23 mouse cellular contexts compared by ENCODE assay signal in genomic region chr7:70103680-70104079, GRCm38 (mm10).
A peak's percentile ranks its signal among the peaks of the same experiment; 100 is the strongest.
DNase-seq lines count a peak whose midpoint lies in the region; ATAC-seq and TF ChIP-seq lines count a peak whose summit lies in the region.
"Had no signal": no experiment of that assay in that cellular context is flagged by ENCODE, and none has a peak within 500 bp of the region (broad histone marks: within the 10 kb centered on the region; RNA-seq: fewer than 3 reads in every experiment).

No protein-coding gene starts in this region.

- peak; percentile 48; the same call in 1 of the 2 replicates for ATAC-seq in forebrain, embryonic 11.5 days (replicated peaks; ENCODE audit: low FRiP score)
- ATAC-seq in forebrain, embryonic 15.5 days (replicated peaks): peak; percentile 62
- ATAC-seq in hindbrain, embryonic 16.5 days: no peak
- ATAC-seq in midbrain, postnatal 0 days (ENCODE audit: low FRiP score): no peak
- ATAC-seq in liver, embryonic 11.5 days (replicated peaks; ENCODE audit: low FRiP score): no peak
- ATAC-seq: intestine, embryonic 16.5 days; liver, postnatal 0 days had no signal

- peaks cover 11% of the 10 kb centered on the region; the same call in 1 of the 2 replicates for H3K4me1 ChIP-seq in forebrain, embryonic 11.5 days (replicated peaks; ENCODE audit: control insufficient read depth, insufficient read depth, low read length)
- H3K4me1 ChIP-seq in forebrain, embryonic 15.5 days: peaks cover 23% of the 10 kb centered on the region
- peaks cover 3% of the 10 kb centered on the region; the same call in 1 of the 2 replicates for H3K4me1 ChIP-seq in hindbrain, embryonic 16.5 days (ENCODE audit: control insufficient read depth, insufficient read depth, low read depth, low read length)
- no peaks in the 10 kb centered on the region for H3K4me1 ChIP-seq in midbrain, postnatal 0 days (ENCODE audit: insufficient read depth, low read length)
- H3K4me1 ChIP-seq in liver, embryonic 11.5 days (replicated peaks; ENCODE audit: control insufficient read depth, insufficient read depth, low read length): no peaks in the 10 kb centered on the region
- H3K4me1 ChIP-seq: heart, embryonic 15.5 days had no signal

- no peak overlapping the region for H3K4me2 ChIP-seq in forebrain, embryonic 11.5 days (ENCODE audit: low read depth, low read length, severe bottlenecking)
- H3K4me2 ChIP-seq in forebrain, embryonic 15.5 days (replicated peaks): peak overlapping the region; percentile 29
- H3K4me2 ChIP-seq in hindbrain, embryonic 16.5 days (ENCODE audit: low read length): peak overlapping the region; percentile 38
- no peak overlapping the region for H3K4me2 ChIP-seq in midbrain, postnatal 0 days (ENCODE audit: low read depth, low read length, poor library complexity, severe bottlenecking)
- H3K4me2 ChIP-seq in liver, embryonic 11.5 days: no peak overlapping the region
- H3K4me2 ChIP-seq: heart, embryonic 15.5 days had no signal

- no peak overlapping the region for H3K9ac ChIP-seq in forebrain, embryonic 11.5 days (ENCODE audit: low read length)
- no peak overlapping the region for H3K9ac ChIP-seq in forebrain, embryonic 15.5 days (replicated peaks)
- H3K9ac ChIP-seq in hindbrain, embryonic 16.5 days (ENCODE audit: low read depth, low read length): no peak overlapping the region
- H3K9ac ChIP-seq in midbrain, postnatal 0 days (replicated peaks; ENCODE audit: low read length, poor library complexity, severe bottlenecking): no peak overlapping the region
- no peak overlapping the region for H3K9ac ChIP-seq in liver, embryonic 11.5 days (ENCODE audit: low read depth, low read length)
- H3K9ac ChIP-seq: heart, embryonic 15.5 days; liver, postnatal 0 days had no signal

- DNase-seq in forebrain, embryonic 11.5 days (ENCODE audit: low spot score): no peak
- DNase-seq in midbrain, postnatal 0 days (ENCODE audit: low spot score): peak; percentile 24
- no peak for DNase-seq in thymus, adult 18-20 months
- no peak for DNase-seq in liver, embryonic 11.5 days (ENCODE audit: low spot score)
- no peak for DNase-seq in urinary bladder, postnatal 25 days (ENCODE audit: low spot score)
- DNase-seq: adrenal gland, postnatal 36 days; cerebellum, adult 2 months; gastrocnemius, postnatal 14 days; heart, adult 2 months; heart, postnatal 4 days; left cerebral cortex, postnatal 4 days; liver; liver, postnatal 0 days; lung, postnatal 10 days; retina, postnatal 1 day; thymus, postnatal 14 days had no signal

- no peaks in the 10 kb centered on the region for H3K36me3 ChIP-seq in forebrain, embryonic 11.5 days (ENCODE audit: control insufficient read depth, insufficient read depth, low read length)
- no peaks in the 10 kb centered on the region for H3K36me3 ChIP-seq in forebrain, embryonic 15.5 days
- H3K36me3 ChIP-seq in hindbrain, embryonic 16.5 days (ENCODE audit: control insufficient read depth, insufficient read depth, low read length): no peaks in the 10 kb centered on the region
- no peaks in the 10 kb centered on the region for H3K36me3 ChIP-seq in midbrain, postnatal 0 days (ENCODE audit: insufficient read depth, low read length)
- H3K36me3 ChIP-seq in liver, embryonic 11.5 days (ENCODE audit: control insufficient read depth, insufficient read depth, low read length): no peaks in the 10 kb centered on the region
- H3K36me3 ChIP-seq: embryonic facial prominence, embryonic 10.5 days; heart, embryonic 15.5 days had no signal

- H3K27me3 ChIP-seq in forebrain, embryonic 11.5 days (ENCODE audit: control insufficient read depth, insufficient read depth, low read length): peaks cover 2% of the 10 kb centered on the region; the same call in 1 of the 2 replicates
- H3K27me3 ChIP-seq in forebrain, embryonic 15.5 days: no peaks in the 10 kb centered on the region
- H3K27me3 ChIP-seq in hindbrain, embryonic 16.5 days (replicated peaks; ENCODE audit: control insufficient read depth, insufficient read depth, low read length): no peaks in the 10 kb centered on the region
- no peaks in the 10 kb centered on the region; the same call in 1 of the 2 replicates for H3K27me3 ChIP-seq in midbrain, postnatal 0 days (ENCODE audit: insufficient read depth, low read length)
- H3K27me3 ChIP-seq in liver, embryonic 11.5 days (replicated peaks; ENCODE audit: control insufficient read depth, insufficient read depth, low read length): no peaks in the 10 kb centered on the region
- H3K27me3 ChIP-seq: heart, embryonic 15.5 days had no signal

- 53% methylated on average over 5 of the region's 5 CpGs for WGBS in forebrain, embryonic 11.5 days
- WGBS in forebrain, embryonic 15.5 days: 17% methylated on average over 5 of the region's 5 CpGs
- WGBS in hindbrain, embryonic 16.5 days: 31% methylated on average over 5 of the region's 5 CpGs
- 46% methylated on average over 5 of the region's 5 CpGs for WGBS in midbrain, postnatal 0 days
- 76% methylated on average over 5 of the region's 5 CpGs for WGBS in liver, embryonic 11.5 days

- H3K9me3 ChIP-seq in forebrain, embryonic 11.5 days (ENCODE audit: control insufficient read depth, low read length): no peaks in the 10 kb centered on the region
- no peaks in the 10 kb centered on the region for H3K9me3 ChIP-seq in forebrain, embryonic 15.5 days
- H3K9me3 ChIP-seq in hindbrain, embryonic 16.5 days (ENCODE audit: control insufficient read depth, low read length): no peaks in the 10 kb centered on the region
- H3K9me3 ChIP-seq in midbrain, postnatal 0 days (ENCODE audit: low read length): no peaks in the 10 kb centered on the region
- no peaks in the 10 kb centered on the region for H3K9me3 ChIP-seq in liver, embryonic 11.5 days (ENCODE audit: control insufficient read depth, low read length)
- H3K9me3 ChIP-seq: embryonic facial prominence, embryonic 10.5 days; heart, embryonic 15.5 days had no signal

- TF ChIP-seq CTCF in midbrain, postnatal 0 days (IDR thresholded peaks at IDR 0.05): no peak

- no peak overlapping the region for H3K4me3 ChIP-seq in forebrain, embryonic 11.5 days (ENCODE audit: low read depth, low read length)
- no peak overlapping the region for H3K4me3 ChIP-seq in forebrain, embryonic 15.5 days
- no peak overlapping the region for H3K4me3 ChIP-seq in hindbrain, embryonic 16.5 days (ENCODE audit: low read length)
- no peak overlapping the region for H3K4me3 ChIP-seq in midbrain, postnatal 0 days (ENCODE audit: low read depth, low read length)
- H3K4me3 ChIP-seq in liver, embryonic 11.5 days (ENCODE audit: low read depth, low read length): no peak overlapping the region
- H3K4me3 ChIP-seq: embryonic facial prominence, embryonic 10.5 days; heart, adult 2 months; heart, embryonic 15.5 days; left cerebral cortex, adult 2 months had no signal

- peak overlapping the region; percentile 59 for H3K27ac ChIP-seq in forebrain, embryonic 11.5 days (ENCODE audit: low read depth, low read length)
- H3K27ac ChIP-seq in forebrain, embryonic 15.5 days (replicated peaks): peak overlapping the region; percentile 88
- no peak overlapping the region for H3K27ac ChIP-seq in hindbrain, embryonic 16.5 days (ENCODE audit: low read depth, low read length)
- no peak overlapping the region for H3K27ac ChIP-seq in midbrain, postnatal 0 days (ENCODE audit: low read depth, low read length)
- no peak overlapping the region for H3K27ac ChIP-seq in liver, embryonic 11.5 days (ENCODE audit: low read depth, low read length)
- H3K27ac ChIP-seq: embryonic facial prominence, embryonic 10.5 days; heart, adult 2 months; heart, embryonic 15.5 days; kidney, postnatal 0 days; left cerebral cortex, adult 2 months had no signal

Comparison
In these comparisons a context has a peak if more than half of its experiments do, and no peak if none do; other contexts are left out.
1. H3K4me2 ChIP-seq: peak in forebrain, embryonic 15.5 days (single experiment) and hindbrain, embryonic 16.5 days (single experiment); none in forebrain, embryonic 11.5 days (single experiment), midbrain, postnatal 0 days (single experiment) and liver, embryonic 11.5 days (single experiment).
2. ATAC-seq: peak in forebrain, embryonic 11.5 days (single experiment) and forebrain, embryonic 15.5 days (single experiment); none in hindbrain, embryonic 16.5 days (single experiment), midbrain, postnatal 0 days (single experiment) and liver, embryonic 11.5 days (single experiment).
3. H3K27ac ChIP-seq: peak in forebrain, embryonic 11.5 days (single experiment) and forebrain, embryonic 15.5 days (single experiment); none in hindbrain, embryonic 16.5 days (single experiment), midbrain, postnatal 0 days (single experiment) and liver, embryonic 11.5 days (single experiment).